Mouse (Mus musculus): ENCODE results near the gene Ccdc87. TPM values are rescaled to one million over a fixed set of nuclear protein-coding genes. Genes with fewer than 3 reads are reported as not detected.

Ccdc87 gene
- total RNA-seq, 2 experiments from 2014 or later = 0.20 TPM; not detected in 1

Other genes starting within 250 kb of the Ccdc87 start
- gene Lrfn4, start 223.7 kb upstream of the Ccdc87 start, total RNA-seq (2021) = 1 to 10 TPM; 5.5 to 6.9 TPM
- gene Rce1, start 213.7 kb upstream of the Ccdc87 start, total RNA-seq (2021) = 10 to 100 TPM; 36.2 to 38.3 TPM
- gene Gm960, start 140.7 kb upstream of the Ccdc87 start, total RNA-seq (2021) = under 1 TPM in 1 of 2 experiments, not detected in 1; 0.13 TPM
- gene Sptbn2, start 128.2 kb upstream of the Ccdc87 start, total RNA-seq (2021) = under 1 TPM; 0.49 to 0.53 TPM
- gene Rbm4b, start 82.9 kb upstream of the Ccdc87 start, total RNA-seq (2021) = 10 to 100 TPM; 16.4 to 17.1 TPM
- gene Rbm4, start 45.5 kb upstream of the Ccdc87 start, total RNA-seq (2021) = 10 to 100 TPM; 57.6 to 68.1 TPM
- 10 to 100 TPM; 24.5 to 25.1 TPM for gene Gm21992, start 27.8 kb upstream of the Ccdc87 start, total RNA-seq (2021)
- 10 to 100 TPM; 48.7 to 60.3 TPM for gene Rbm14, start 27.7 kb upstream of the Ccdc87 start, total RNA-seq (2021)
- gene Ccs, start within 50 bp of the Ccdc87 start, total RNA-seq (2021) = 100 to 1,000 TPM; 112 to 121 TPM
- gene Ctsf, start 15.8 kb downstream of the Ccdc87 start, total RNA-seq (2021) = 100 to 1,000 TPM; 332 to 462 TPM
- under 1 TPM; 0.53 to 0.66 TPM for gene Actn3, start 38.5 kb downstream of the Ccdc87 start, total RNA-seq (2021)
- gene Zdhhc24, start 39.3 kb downstream of the Ccdc87 start, total RNA-seq (2021) = 10 to 100 TPM; 21.3 to 21.9 TPM
- 1 to 10 TPM; 9.1 to 9.2 TPM for gene Bbs1, start 67.3 kb downstream of the Ccdc87 start, total RNA-seq (2021)
- 100 to 1,000 TPM in 1 of 2 experiments, 10 to 100 TPM in 1; 86.1 to 110 TPM for gene Dpp3, start 88.9 kb downstream of the Ccdc87 start, total RNA-seq (2021)
- 1 to 10 TPM; 7.7 to 8.2 TPM for gene Peli3, start 103.8 kb downstream of the Ccdc87 start, total RNA-seq (2021)
- 10 to 100 TPM; 56.7 to 59.1 TPM for gene Mrpl11, start 122.8 kb downstream of the Ccdc87 start, total RNA-seq (2021)
- under 1 TPM; 0.20 to 0.40 TPM for gene Npas4, start 150.9 kb downstream of the Ccdc87 start, total RNA-seq (2021)
- 1 to 10 TPM; 4.5 to 5.3 TPM for gene Slc29a2, start 184.5 kb downstream of the Ccdc87 start, total RNA-seq (2021)
- gene B4gat1, start 199.5 kb downstream of the Ccdc87 start, total RNA-seq (2021) = 10 to 100 TPM; 27.8 to 43.5 TPM
- 1 to 10 TPM in 1 of 2 experiments, under 1 TPM in 1; 0.99 to 2.3 TPM for gene AC124502.3, start 199.5 kb downstream of the Ccdc87 start, total RNA-seq (2021)
- gene Brms1, start 202.0 kb downstream of the Ccdc87 start, total RNA-seq (2021) = 10 to 100 TPM; 26.7 to 29.9 TPM
- 1 to 10 TPM; 3.5 to 3.6 TPM for gene Rin1, start 211.1 kb downstream of the Ccdc87 start, total RNA-seq (2021)
- gene Cd248, start 228.7 kb downstream of the Ccdc87 start, total RNA-seq (2021) = 10 to 100 TPM; 13.7 to 21.2 TPM
- gene Tmem151a, start 246.2 kb downstream of the Ccdc87 start, total RNA-seq (2021) = 1 to 10 TPM; 1.7 TPM
- 10 to 100 TPM; 70.6 to 73.8 TPM for gene Yif1a, start 249.2 kb downstream of the Ccdc87 start, total RNA-seq (2021)